Mouse (Mus musculus): ENCODE measurements around the gene Gm11938. TPM values are rescaled to one million over a fixed set of nuclear protein-coding genes. Genes with fewer than 3 reads are reported as not detected.

Gene Gm11938
- polyA plus RNA-seq, 1 experiment from 2014 or later = not detected

- WGBS = 79% methylated on average over 5 of the region's 5 CpGs
- Histone ChIP-seq H3K27ac (ENCODE audit: low read length) (no peak within 1 kb of the TSS), H3K4me3 (ENCODE audit: low read length) (no peak within 1 kb of the TSS), H3K9ac (ENCODE audit: low read length) (no peak within 1 kb of the TSS), H3K4me1 (replicated peaks; ENCODE audit: control insufficient read depth, insufficient read depth, low read length) (no peaks in the 10 kb centered on the region), H3K27me3 (ENCODE audit: control insufficient read depth, insufficient read depth, low read depth, low read length) (no peaks in the 10 kb centered on the region), H3K36me3 (ENCODE audit: control insufficient read depth, insufficient read depth, low read length) (no peaks in the 10 kb centered on the region), H3K4me2 (ENCODE audit: low read depth, low read length) (no peak within 1 kb of the TSS), H3K9me3 (ENCODE audit: control insufficient read depth, low read length) (no peaks in the 10 kb centered on the region)
- ATAC-seq (ENCODE audit: low read depth) = no peak
These were observed 19.8 kb downstream of the Gm11938 start, which contains the start of gene Krtap1-4 for GRCm38 (mm10) chr11:99583245-99583704. TSS of gene Krtap1-4 (minus strand) at chr11:99583654.

GRCm38 (mm10) chr11:99581564-99581963 lies 21.5 kb downstream of the Gm11938 start:
- no peaks in the 10 kb centered on the region for H3K27me3 ChIP-seq (ENCODE audit: control insufficient read depth, insufficient read depth, low read depth, low read length)
- H3K9me3 ChIP-seq (ENCODE audit: control insufficient read depth, low read length) = no peaks in the 10 kb centered on the region
- H3K4me3 ChIP-seq (ENCODE audit: low read length) = no peak overlapping the region
- 53% methylated on average over 6 of the region's 6 CpGs for WGBS
- no peak for ATAC-seq (ENCODE audit: low read depth)
- no peaks in the 10 kb centered on the region for H3K36me3 ChIP-seq (ENCODE audit: control insufficient read depth, insufficient read depth, low read length)
- no peak overlapping the region for H3K27ac ChIP-seq (ENCODE audit: low read length)
- no peaks in the 10 kb centered on the region for H3K4me1 ChIP-seq (replicated peaks; ENCODE audit: control insufficient read depth, insufficient read depth, low read length)
- H3K4me2 ChIP-seq (ENCODE audit: low read depth, low read length) = no peak overlapping the region
- no peak overlapping the region for H3K9ac ChIP-seq (ENCODE audit: low read length)

GRCm38 (mm10) chr11:99581051-99581450 lies 22.1 kb downstream of the Gm11938 start:
- H3K36me3 ChIP-seq (ENCODE audit: control insufficient read depth, insufficient read depth, low read length) = no peaks in the 10 kb centered on the region
- H3K27ac ChIP-seq (ENCODE audit: low read length) = no peak overlapping the region
- H3K9ac ChIP-seq (ENCODE audit: low read length) = no peak overlapping the region
- H3K4me3 ChIP-seq (ENCODE audit: low read length) = no peak overlapping the region
- H3K9me3 ChIP-seq (ENCODE audit: control insufficient read depth, low read length) = no peaks in the 10 kb centered on the region
- H3K4me1 ChIP-seq (replicated peaks; ENCODE audit: control insufficient read depth, insufficient read depth, low read length) = no peaks in the 10 kb centered on the region
- WGBS = 64% methylated on average over 5 of the region's 5 CpGs
- no peaks in the 10 kb centered on the region for H3K27me3 ChIP-seq (ENCODE audit: control insufficient read depth, insufficient read depth, low read depth, low read length)
- no peak for ATAC-seq (ENCODE audit: low read depth)
- H3K4me2 ChIP-seq (ENCODE audit: low read depth, low read length) = no peak overlapping the region

GRCm38 (mm10) chr11:99580636-99581035 lies 22.5 kb downstream of the Gm11938 start, which contains the start of gene Krtap1-5:
TSS of gene Krtap1-5 (minus strand) at chr11:99581016.
- Histone ChIP-seq H3K4me2 (ENCODE audit: low read depth, low read length) (no peak within 1 kb of the TSS), H3K9me3 (ENCODE audit: control insufficient read depth, low read length) (no peaks in the 10 kb centered on the region), H3K27me3 (ENCODE audit: control insufficient read depth, insufficient read depth, low read depth, low read length) (no peaks in the 10 kb centered on the region), H3K36me3 (ENCODE audit: control insufficient read depth, insufficient read depth, low read length) (no peaks in the 10 kb centered on the region), H3K9ac (ENCODE audit: low read length) (no peak within 1 kb of the TSS), H3K4me1 (replicated peaks; ENCODE audit: control insufficient read depth, insufficient read depth, low read length) (no peaks in the 10 kb centered on the region), H3K4me3 (ENCODE audit: low read length) (no peak within 1 kb of the TSS), H3K27ac (ENCODE audit: low read length) (no peak within 1 kb of the TSS)
- ATAC-seq (ENCODE audit: low read depth) = no peak
- 83% methylated on average over 6 of the region's 6 CpGs for WGBS

GRCm38 (mm10) chr11:99574106-99574505 lies 29.0 kb downstream of the Gm11938 start:
- peak; percentile 70; the same call in 1 of the 2 replicates for ATAC-seq (ENCODE audit: low read depth)
- no peaks in the 10 kb centered on the region for H3K36me3 ChIP-seq (ENCODE audit: control insufficient read depth, insufficient read depth, low read length)
- WGBS = 1% methylated on average over 7 of the region's 7 CpGs
- H3K9me3 ChIP-seq (ENCODE audit: control insufficient read depth, low read length) = no peaks in the 10 kb centered on the region
- 0 out of 2 replicates have a peak, but pooled peaks cover 2% of the 10 kb centered on the region for H3K4me1 ChIP-seq (replicated peaks; ENCODE audit: control insufficient read depth, insufficient read depth, low read length)
- peak overlapping the region; percentile 39 for H3K4me2 ChIP-seq (ENCODE audit: low read depth, low read length)
- H3K27me3 ChIP-seq (ENCODE audit: control insufficient read depth, insufficient read depth, low read depth, low read length) = no peaks in the 10 kb centered on the region
- H3K27ac ChIP-seq (ENCODE audit: low read length) = no peak overlapping the region
- H3K9ac ChIP-seq (ENCODE audit: low read length) = peak overlapping the region; percentile 49; the same call in 1 of the 2 replicates
- no peak overlapping the region for H3K4me3 ChIP-seq (ENCODE audit: low read length)

GRCm38 (mm10) chr11:99573164-99573563 lies 29.9 kb downstream of the Gm11938 start:
- Histone ChIP-seq H3K27ac (ENCODE audit: low read length) (no peak overlapping the region), H3K36me3 (ENCODE audit: control insufficient read depth, insufficient read depth, low read length) (no peaks in the 10 kb centered on the region), H3K9me3 (ENCODE audit: control insufficient read depth, low read length) (no peaks in the 10 kb centered on the region), H3K9ac (ENCODE audit: low read length) (no peak overlapping the region), H3K4me3 (ENCODE audit: low read length) (no peak overlapping the region), H3K4me1 (replicated peaks; ENCODE audit: control insufficient read depth, insufficient read depth, low read length) (0 out of 2 replicates have a peak, but pooled peaks cover 2% of the 10 kb centered on the region), H3K4me2 (ENCODE audit: low read depth, low read length) (no peak overlapping the region), H3K27me3 (ENCODE audit: control insufficient read depth, insufficient read depth, low read depth, low read length) (no peaks in the 10 kb centered on the region)
- WGBS = 54% methylated on average over 4 of the region's 4 CpGs
- ATAC-seq (ENCODE audit: low read depth) = no peak

- H3K4me1 ChIP-seq (replicated peaks; ENCODE audit: control insufficient read depth, insufficient read depth, low read length) = no peaks in the 10 kb centered on the region
- WGBS = 91% methylated on average over 7 of the region's 7 CpGs
- no peaks in the 10 kb centered on the region for H3K36me3 ChIP-seq (ENCODE audit: control insufficient read depth, insufficient read depth, low read length)
- H3K4me2 ChIP-seq (ENCODE audit: low read depth, low read length) = no peak within 1 kb of the TSS
- H3K9ac ChIP-seq (ENCODE audit: low read length) = no peak within 1 kb of the TSS
- H3K4me3 ChIP-seq (ENCODE audit: low read length) = no peak within 1 kb of the TSS
- H3K9me3 ChIP-seq (ENCODE audit: control insufficient read depth, low read length) = no peaks in the 10 kb centered on the region
- no peak for ATAC-seq (ENCODE audit: low read depth)
- no peaks in the 10 kb centered on the region for H3K27me3 ChIP-seq (ENCODE audit: control insufficient read depth, insufficient read depth, low read depth, low read length)
- no peak within 1 kb of the TSS for H3K27ac ChIP-seq (ENCODE audit: low read length)
These were observed 36.6 kb downstream of the Gm11938 start, which contains the start of gene Krtap3-1 for GRCm38 (mm10) chr11:99566530-99566929. TSS of gene Krtap3-1 (minus strand) at chr11:99566630.

- Histone ChIP-seq H3K27ac (ENCODE audit: low read length) (no peak overlapping the region), H3K4me1 (replicated peaks; ENCODE audit: control insufficient read depth, insufficient read depth, low read length) (no peaks in the 10 kb centered on the region)
These were observed 40.5 kb downstream of the Gm11938 start for GRCm38 (mm10) chr11:99562580-99562979.

GRCm38 (mm10) chr11:99559366-99559765 lies 43.7 kb downstream of the Gm11938 start, which contains the start of gene Gm11939:
TSS of gene Gm11939 (minus strand) at chr11:99559466.
- Histone ChIP-seq H3K9me3 (ENCODE audit: control insufficient read depth, low read length) (no peaks in the 10 kb centered on the region), H3K4me3 (ENCODE audit: low read length) (no peak within 1 kb of the TSS), H3K4me1 (replicated peaks; ENCODE audit: control insufficient read depth, insufficient read depth, low read length) (no peaks in the 10 kb centered on the region), H3K27ac (ENCODE audit: low read length) (no peak within 1 kb of the TSS), H3K4me2 (ENCODE audit: low read depth, low read length) (no peak within 1 kb of the TSS), H3K9ac (ENCODE audit: low read length) (no peak within 1 kb of the TSS), H3K36me3 (ENCODE audit: control insufficient read depth, insufficient read depth, low read length) (no peaks in the 10 kb centered on the region), H3K27me3 (ENCODE audit: control insufficient read depth, insufficient read depth, low read depth, low read length) (no peaks in the 10 kb centered on the region)
- 82% methylated on average over 9 of the region's 9 CpGs for WGBS
- no peak for ATAC-seq (ENCODE audit: low read depth)

More at GRCm38 (mm10) chr11:99562580-99562979, 40.5 kb downstream of the Gm11938 start:
- 73% methylated on average over 6 of the region's 6 CpGs for WGBS
- Histone ChIP-seq H3K9me3 (ENCODE audit: control insufficient read depth, low read length) (no peaks in the 10 kb centered on the region), H3K27me3 (ENCODE audit: control insufficient read depth, insufficient read depth, low read depth, low read length) (no peaks in the 10 kb centered on the region), H3K36me3 (ENCODE audit: control insufficient read depth, insufficient read depth, low read length) (no peaks in the 10 kb centered on the region), H3K4me3 (ENCODE audit: low read length) (no peak overlapping the region), H3K4me2 (ENCODE audit: low read depth, low read length) (no peak overlapping the region), H3K9ac (ENCODE audit: low read length) (no peak overlapping the region)
- ATAC-seq (ENCODE audit: low read depth) = no peak
